Mouse (Mus musculus): ENCODE measurements around the gene Pepd.

Gene Pepd

GRCm38 (mm10) chr7:35026838-35027291, 114.7 kb downstream of the Pepd start:
- in situ Hi-C loops (cut with MboI, MseI): loop anchor here (10.0 kb wide), 2 partner anchors 148 to 238 kb away; no protein-coding TSS in a partner anchor

GRCm38 (mm10) chr7:35027801-35028420, 115.7 kb downstream of the Pepd start:
- in situ Hi-C loops (cut with MboI, MseI): loop anchor here (10.0 kb wide), 2 partner anchors 147 to 237 kb away; no protein-coding TSS in a partner anchor

- in situ Hi-C loops (cut with MboI, MseI): loop anchor here (10.0 kb wide), 2 partner anchors 146 to 236 kb away; no protein-coding TSS in a partner anchor
These were observed 116.4 kb downstream of the Pepd start for GRCm38 (mm10) chr7:35028559-35028958.

GRCm38 (mm10) chr7:35029228-35029627, 117.0 kb downstream of the Pepd start:
- in situ Hi-C loops (cut with MboI, MseI): loop anchor here (10.0 kb wide), 2 partner anchors 146 to 236 kb away; no protein-coding TSS in a partner anchor

- in situ Hi-C loops (cut with MboI, MseI): loop anchor here (10.0 kb wide), 2 partner anchors 145 to 235 kb away; no protein-coding TSS in a partner anchor
These were observed 117.5 kb downstream of the Pepd start for GRCm38 (mm10) chr7:35029648-35030047.

GRCm38 (mm10) chr7:35030567-35030966, 118.4 kb downstream of the Pepd start:
- in situ Hi-C loops (cut with MboI, MseI): no loop called here

- in situ Hi-C loops (cut with MboI, MseI): no loop called here
These were observed 123.0 kb downstream of the Pepd start for GRCm38 (mm10) chr7:35035141-35035553.

- in situ Hi-C loops (cut with MboI, MseI): no loop called here
These were observed 123.4 kb downstream of the Pepd start for GRCm38 (mm10) chr7:35035565-35035964.

GRCm38 (mm10) chr7:35036266-35036731, 124.1 kb downstream of the Pepd start:
- in situ Hi-C loops (cut with MboI, MseI): no loop called here

GRCm38 (mm10) chr7:35037408-35037807, 125.2 kb downstream of the Pepd start:
- in situ Hi-C loops (cut with MboI, MseI): no loop called here

- in situ Hi-C loops (cut with MboI, MseI): loop anchor here (10.0 kb wide), 1 partner anchor 656 kb away; no protein-coding TSS in a partner anchor
These were observed 128.2 kb downstream of the Pepd start for GRCm38 (mm10) chr7:35040176-35040972.

- in situ Hi-C loops (cut with MboI, MseI): loop anchor here (10.0 kb wide), 1 partner anchor 657 kb away; no protein-coding TSS in a partner anchor
These were observed 129.4 kb downstream of the Pepd start for GRCm38 (mm10) chr7:35041286-35042208.

- in situ Hi-C loops (cut with MboI, MseI): loop anchor here (10.0 kb wide), 1 partner anchor 657 kb away; no protein-coding TSS in a partner anchor
These were observed 130.0 kb downstream of the Pepd start for GRCm38 (mm10) chr7:35042209-35042554.

GRCm38 (mm10) chr7:35042759-35043217, 130.6 kb downstream of the Pepd start:
- in situ Hi-C loops (cut with MboI, MseI): loop anchor here (10.0 kb wide), 1 partner anchor 658 kb away; no protein-coding TSS in a partner anchor

- in situ Hi-C loops (cut with MboI, MseI): loop anchor here (10.0 kb wide), 1 partner anchor 659 kb away; no protein-coding TSS in a partner anchor
These were observed 131.2 kb downstream of the Pepd start for GRCm38 (mm10) chr7:35043266-35043817.

GRCm38 (mm10) chr7:35044719-35045118, 132.5 kb downstream of the Pepd start:
- in situ Hi-C loops (cut with MboI, MseI): loop anchor here (10.0 kb wide), 1 partner anchor 660 kb away; no protein-coding TSS in a partner anchor

GRCm38 (mm10) chr7:35046091-35046490, 133.9 kb downstream of the Pepd start:
- in situ Hi-C loops (cut with MboI, MseI): loop anchor here (10.0 kb wide), 1 partner anchor 661 kb away; no protein-coding TSS in a partner anchor

GRCm38 (mm10) chr7:35050540-35050939, 138.4 kb downstream of the Pepd start:
- in situ Hi-C loops (cut with MboI, MseI): loop anchor here (10.0 kb wide), 1 partner anchor 334 kb away; no protein-coding TSS in a partner anchor

GRCm38 (mm10) chr7:35053161-35053560, 141.0 kb downstream of the Pepd start:
- in situ Hi-C loops (cut with MboI, MseI): loop anchor here (10.0 kb wide), 1 partner anchor 332 kb away; no protein-coding TSS in a partner anchor

GRCm38 (mm10) chr7:35054286-35054685, 142.1 kb downstream of the Pepd start:
- in situ Hi-C loops (cut with MboI, MseI): loop anchor here (10.0 kb wide), 1 partner anchor 331 kb away; no protein-coding TSS in a partner anchor
